Mouse (Mus musculus): ENCODE measurements around the gene Spata31d1a. TPM values are rescaled to one million over a fixed set of nuclear protein-coding genes. Genes with fewer than 3 reads are reported as not detected.
"Not testable (repeated sequence)": the region's sequence is repeated elsewhere in the genome, so short reads cannot be mapped to it uniquely, and the experiment has no call there.

Gene Spata31d1a
- total and polyA plus RNA-seq, 2 experiments from 2014 or later: not detected

DNA sequence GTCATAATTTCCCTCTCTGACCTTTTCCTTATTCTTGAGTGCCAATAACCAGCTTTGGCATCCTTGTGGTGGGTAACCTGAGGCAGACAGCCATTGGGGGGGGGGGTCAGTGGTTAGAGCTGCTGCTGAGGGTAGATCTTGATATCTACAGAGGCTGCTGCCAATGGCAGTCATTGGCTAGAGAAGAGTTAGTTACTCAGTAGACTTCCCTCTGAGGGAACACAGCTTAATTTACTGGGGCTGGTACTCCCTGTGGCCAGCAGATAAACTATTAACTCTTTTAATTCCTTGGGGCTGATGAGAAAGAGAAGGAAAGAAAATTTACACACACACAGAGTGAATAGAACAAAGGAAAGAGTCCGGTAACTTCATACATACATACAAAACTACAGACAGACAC lies 9.3 kb upstream of the Spata31d1a start:
- no peak overlapping the region for H3K4me2 ChIP-seq (ENCODE audit: low read depth, low read length)
- H3K4me1 ChIP-seq (ENCODE audit: control insufficient read depth, insufficient read depth): no peaks in the 10 kb centered on the region
- H3K4me3 ChIP-seq (ENCODE audit: low read depth, low read length): no peak overlapping the region
- TF ChIP-seq EP300 (IDR thresholded peaks at IDR 0.05; ENCODE audit: low read depth): no peak
- TF ChIP-seq CTCF (IDR thresholded peaks at IDR 0.05; ENCODE audit: low read depth): no peak
- no peaks in the 10 kb centered on the region for H3K27me3 ChIP-seq (ENCODE audit: control insufficient read depth, insufficient read depth, low read length)
- ATAC-seq (ENCODE audit: insufficient read depth, low read depth) (no peak), DNase-seq (ENCODE audit: low spot score) (no peak)
- no peaks in the 10 kb centered on the region for H3K36me3 ChIP-seq (replicated peaks; ENCODE audit: control insufficient read depth, insufficient read depth, low read length)
- H3K27ac ChIP-seq (ENCODE audit: low read depth): no peak overlapping the region
- H3K9ac ChIP-seq (replicated peaks; ENCODE audit: low read depth, low read length): no peak overlapping the region
- 89% methylated on average over 1 of the region's 1 CpGs for WGBS
- no peaks in the 10 kb centered on the region for H3K9me3 ChIP-seq (replicated peaks; ENCODE audit: control insufficient read depth, low read length)

DNA sequence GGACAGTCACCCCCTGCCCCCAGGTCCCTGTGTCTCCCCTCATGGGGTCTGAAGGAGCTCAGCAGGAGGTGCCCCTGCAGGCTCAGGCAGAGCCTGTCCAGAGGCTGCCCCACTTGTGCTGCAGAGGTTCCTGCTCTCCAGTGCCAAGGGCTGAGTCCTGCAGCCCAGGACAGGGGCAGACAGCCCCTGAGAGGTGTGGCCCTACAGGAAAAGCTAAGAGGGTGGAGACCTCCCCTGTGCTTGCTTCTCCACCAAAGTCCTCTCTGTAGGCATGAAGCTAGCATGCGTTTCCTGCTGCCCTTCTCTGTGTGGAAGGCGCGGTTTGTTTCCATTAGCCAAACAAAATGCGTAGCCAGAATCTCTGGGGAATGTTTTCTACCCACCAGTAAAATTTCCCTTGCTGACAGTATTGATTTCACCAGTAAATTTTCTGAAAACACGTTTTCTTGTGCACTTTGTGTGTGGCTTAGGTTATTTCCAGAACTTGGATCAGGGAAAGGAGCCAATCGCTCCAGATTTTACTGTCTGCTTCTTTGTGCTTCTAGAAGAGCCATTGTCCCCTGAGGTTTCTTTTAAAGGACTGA lies 8.8 kb upstream of the Spata31d1a start:
- not testable (repeated sequence) for H3K27me3 ChIP-seq (ENCODE audit: control insufficient read depth, insufficient read depth, low read length); H3K4me1 ChIP-seq (ENCODE audit: control insufficient read depth, insufficient read depth); H3K9me3 ChIP-seq (replicated peaks; ENCODE audit: control insufficient read depth, low read length); H3K9ac ChIP-seq (replicated peaks; ENCODE audit: low read depth, low read length); H3K4me2 ChIP-seq (ENCODE audit: low read depth, low read length); H3K36me3 ChIP-seq (replicated peaks; ENCODE audit: control insufficient read depth, insufficient read depth, low read length); H3K27ac ChIP-seq (ENCODE audit: low read depth); H3K4me3 ChIP-seq (ENCODE audit: low read depth, low read length)
- 36% methylated on average over 6 of the region's 6 CpGs for WGBS
- peak; percentile 32 for DNase-seq (ENCODE audit: low spot score)
- peak; percentile 51; the same call in 1 of the 2 replicates for ATAC-seq (ENCODE audit: insufficient read depth, low read depth)

DNA sequence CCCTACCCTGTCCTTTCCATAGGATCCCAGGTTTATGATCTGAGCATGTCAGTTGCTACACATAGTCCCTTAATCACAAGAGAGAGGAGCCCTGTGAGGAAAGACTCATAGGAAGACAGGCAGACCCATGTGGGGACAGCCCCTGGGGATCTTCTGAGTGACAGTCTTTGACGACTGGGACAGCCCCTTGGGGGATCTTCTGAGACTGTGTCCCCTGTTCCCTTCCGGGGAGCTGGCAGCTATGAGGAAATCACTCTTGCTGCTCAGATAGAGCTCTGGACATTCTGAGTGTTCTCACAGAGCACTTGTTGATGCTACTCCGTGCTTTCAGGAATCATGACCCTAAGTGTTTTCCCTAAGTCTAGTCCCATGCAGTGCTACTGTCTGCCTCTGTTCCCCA lies 3.6 kb upstream of the Spata31d1a start:
- Histone ChIP-seq H3K27ac (ENCODE audit: low read depth) (no peak overlapping the region), H3K36me3 (replicated peaks; ENCODE audit: control insufficient read depth, insufficient read depth, low read length) (no peaks in the 10 kb centered on the region), H3K4me1 (ENCODE audit: control insufficient read depth, insufficient read depth) (no peaks in the 10 kb centered on the region), H3K9ac (replicated peaks; ENCODE audit: low read depth, low read length) (no peak overlapping the region), H3K4me2 (ENCODE audit: low read depth, low read length) (no peak overlapping the region), H3K27me3 (ENCODE audit: control insufficient read depth, insufficient read depth, low read length) (no peaks in the 10 kb centered on the region), H3K4me3 (ENCODE audit: low read depth, low read length) (no peak overlapping the region), H3K9me3 (replicated peaks; ENCODE audit: control insufficient read depth, low read length) (no peaks in the 10 kb centered on the region)
- TF ChIP-seq CTCF (IDR thresholded peaks at IDR 0.05; ENCODE audit: low read depth) (no peak), EP300 (IDR thresholded peaks at IDR 0.05; ENCODE audit: low read depth) (no peak)
- DNase-seq (ENCODE audit: low spot score) (no peak), ATAC-seq (ENCODE audit: insufficient read depth, low read depth) (no peak)
- 28% methylated on average over 3 of the region's 3 CpGs for WGBS

DNA sequence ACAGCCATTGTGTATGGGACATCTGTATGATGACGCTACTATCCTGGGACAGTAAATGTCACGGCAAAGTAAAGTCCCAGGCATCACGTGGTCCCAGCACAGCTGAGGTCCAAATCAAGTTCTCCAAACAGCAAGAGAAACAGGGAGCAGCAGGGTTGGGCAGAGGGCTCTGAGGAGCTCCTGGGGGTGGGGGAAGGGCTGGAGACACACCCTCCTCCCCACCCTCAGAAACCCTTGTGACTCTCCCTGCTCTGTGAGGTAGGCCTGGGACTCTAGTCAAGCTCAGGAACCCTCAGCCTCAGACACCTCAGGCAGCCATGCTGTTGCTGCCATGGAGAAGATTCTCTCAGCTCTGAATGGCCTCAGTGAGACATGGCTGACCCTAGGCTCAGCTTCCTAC lies 1.9 kb upstream of the Spata31d1a start, which contains the start of gene Spata31d1b:
Gene Spata31d1b (plus strand): TSS at position 301 of the 400 bp plus-strand sequence.
- not testable (repeated sequence) for H3K36me3 ChIP-seq (replicated peaks; ENCODE audit: control insufficient read depth, insufficient read depth, low read length); ATAC-seq (ENCODE audit: insufficient read depth, low read depth)
- WGBS: 64% methylated on average over 3 of the region's 3 CpGs

DNA sequence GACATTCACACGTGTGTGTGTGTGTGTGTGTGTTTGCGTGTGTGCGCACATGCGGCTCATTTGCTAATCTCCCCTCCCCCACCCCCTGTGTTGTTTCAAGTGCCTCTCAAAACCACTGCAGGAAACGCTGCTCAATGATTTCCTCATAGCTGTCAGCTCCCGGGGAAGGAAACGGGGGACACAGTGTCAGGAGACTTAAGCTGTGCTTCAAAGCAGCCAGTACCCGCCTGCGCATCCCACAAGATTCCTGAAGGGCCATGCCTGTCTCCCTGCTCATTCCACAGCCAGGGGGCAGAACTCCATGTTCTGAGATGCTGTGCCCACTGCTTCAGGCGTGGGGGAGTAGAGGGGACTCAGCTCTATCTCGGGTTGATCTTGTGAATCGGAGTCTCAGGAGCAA lies 5.6 kb downstream of the Spata31d1a start:
- peak; percentile 13 for DNase-seq (ENCODE audit: low spot score)
- Histone ChIP-seq H3K4me2 (ENCODE audit: low read depth, low read length) (peak overlapping the region; percentile 18; the same call in 1 of the 2 replicates), H3K27ac (ENCODE audit: low read depth) (no peak overlapping the region), H3K36me3 (replicated peaks; ENCODE audit: control insufficient read depth, insufficient read depth, low read length) (no peaks in the 10 kb centered on the region), H3K4me3 (ENCODE audit: low read depth, low read length) (no peak overlapping the region), H3K4me1 (ENCODE audit: control insufficient read depth, insufficient read depth) (no peaks in the 10 kb centered on the region), H3K9me3 (replicated peaks; ENCODE audit: control insufficient read depth, low read length) (no peaks in the 10 kb centered on the region), H3K27me3 (ENCODE audit: control insufficient read depth, insufficient read depth, low read length) (0 out of 2 replicates have a peak, but pooled peaks cover 4% of the 10 kb centered on the region), H3K9ac (replicated peaks; ENCODE audit: low read depth, low read length) (no peak overlapping the region)
- TF ChIP-seq EP300 (IDR thresholded peaks at IDR 0.05; ENCODE audit: low read depth): no peak
- TF ChIP-seq CTCF (IDR thresholded peaks at IDR 0.05; ENCODE audit: low read depth): peak; percentile 50
- ATAC-seq (ENCODE audit: insufficient read depth, low read depth): peak; percentile 54; the same call in 1 of the 2 replicates
- 30% methylated on average over 12 of the region's 12 CpGs for WGBS

More for the DNA sequence above, 1.9 kb upstream of the Spata31d1a start, which contains the start of gene Spata31d1b:
- not testable (repeated sequence) for H3K9me3 ChIP-seq (replicated peaks; ENCODE audit: control insufficient read depth, low read length); H3K4me1 ChIP-seq (ENCODE audit: control insufficient read depth, insufficient read depth); H3K4me3 ChIP-seq (ENCODE audit: low read depth, low read length); H3K4me2 ChIP-seq (ENCODE audit: low read depth, low read length); H3K9ac ChIP-seq (replicated peaks; ENCODE audit: low read depth, low read length); H3K27ac ChIP-seq (ENCODE audit: low read depth); DNase-seq (ENCODE audit: low spot score); H3K27me3 ChIP-seq (ENCODE audit: control insufficient read depth, insufficient read depth, low read length)

DNA sequence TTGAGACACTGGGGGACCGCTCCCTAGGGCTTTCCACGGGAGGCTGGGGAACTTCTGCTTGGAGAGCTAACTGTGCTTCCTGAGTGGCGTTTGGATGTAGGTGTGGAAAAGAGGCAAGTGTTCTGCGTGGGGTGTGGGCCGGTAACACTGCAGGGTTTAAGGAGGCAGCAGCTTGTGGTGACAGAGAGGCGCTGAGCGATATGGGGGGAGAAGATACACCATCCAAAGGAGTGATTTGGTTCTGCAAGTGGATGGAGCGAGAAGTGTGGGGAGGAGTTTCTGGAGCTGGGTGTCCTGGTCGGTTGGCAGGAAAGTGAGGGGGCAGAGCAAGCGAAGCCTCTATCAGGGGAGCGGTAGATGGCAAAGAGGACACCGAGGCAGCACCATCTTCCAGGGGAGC lies 6.6 kb downstream of the Spata31d1a start:
- no peak for ATAC-seq (ENCODE audit: insufficient read depth, low read depth)
- WGBS: 71% methylated on average over 12 of the region's 12 CpGs
- no peak for DNase-seq (ENCODE audit: low spot score)
- no peaks in the 10 kb centered on the region for H3K9me3 ChIP-seq (replicated peaks; ENCODE audit: control insufficient read depth, low read length)
- TF ChIP-seq EP300 (IDR thresholded peaks at IDR 0.05; ENCODE audit: low read depth) (no peak), CTCF (IDR thresholded peaks at IDR 0.05; ENCODE audit: low read depth) (no peak)
- no peak overlapping the region for H3K4me3 ChIP-seq (ENCODE audit: low read depth, low read length)
- no peak overlapping the region for H3K27ac ChIP-seq (ENCODE audit: low read depth)
- no peaks in the 10 kb centered on the region for H3K36me3 ChIP-seq (replicated peaks; ENCODE audit: control insufficient read depth, insufficient read depth, low read length)
- H3K9ac ChIP-seq (replicated peaks; ENCODE audit: low read depth, low read length): no peak overlapping the region
- no peak overlapping the region for H3K4me2 ChIP-seq (ENCODE audit: low read depth, low read length)
- H3K27me3 ChIP-seq (ENCODE audit: control insufficient read depth, insufficient read depth, low read length): 0 out of 2 replicates have a peak, but pooled peaks cover 4% of the 10 kb centered on the region
- H3K4me1 ChIP-seq (ENCODE audit: control insufficient read depth, insufficient read depth): no peaks in the 10 kb centered on the region

DNA sequence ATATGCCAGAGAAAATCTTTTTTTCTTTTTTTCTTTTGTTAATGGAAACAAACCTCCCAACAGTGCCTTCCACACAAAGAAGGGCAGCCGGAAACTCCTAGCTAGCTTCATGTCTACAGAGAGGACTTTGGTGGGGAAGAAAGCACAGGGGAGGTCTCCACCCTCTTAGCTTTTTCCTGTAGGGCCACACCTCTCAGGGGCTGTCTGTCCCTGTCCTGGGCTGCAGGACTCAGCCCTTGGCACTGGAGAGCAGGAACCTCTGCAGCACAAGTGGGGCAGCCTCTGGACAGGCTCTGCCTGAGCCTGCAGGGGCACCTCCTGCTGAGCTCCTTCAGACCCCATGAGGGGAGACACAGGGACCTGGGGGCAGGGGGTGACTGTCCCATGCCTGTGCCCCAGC lies 10.0 kb downstream of the Spata31d1a start:
- 41% methylated on average over 1 of the region's 1 CpGs for whole genome bisulfite sequencing
- H3K4me2 ChIP-seq (ENCODE audit: low read depth, low read length); H3K4me1 ChIP-seq (ENCODE audit: control insufficient read depth, insufficient read depth); H3K36me3 ChIP-seq (replicated peaks; ENCODE audit: control insufficient read depth, insufficient read depth, low read length); H3K9ac ChIP-seq (replicated peaks; ENCODE audit: low read depth, low read length); H3K4me3 ChIP-seq (ENCODE audit: low read depth, low read length); DNase-seq (ENCODE audit: low spot score); H3K27ac ChIP-seq (ENCODE audit: low read depth); H3K27me3 ChIP-seq (ENCODE audit: control insufficient read depth, insufficient read depth, low read length); H3K9me3 ChIP-seq (replicated peaks; ENCODE audit: control insufficient read depth, low read length): not testable (repeated sequence)
- peak; percentile 60 for ATAC-seq (ENCODE audit: insufficient read depth, low read depth)
